Mouse (Mus musculus) yolk sac, embryonic 10.5 days (tissue): ENCODE data around the gene Lrrfip2.

Source experiments
- DNase-seq: peaks from one replicate; pipeline ENCODE4 v3.0.0-alpha.2; 2017; ENCODE audit warnings: low spot score

Lrrfip2 gene

DNA sequence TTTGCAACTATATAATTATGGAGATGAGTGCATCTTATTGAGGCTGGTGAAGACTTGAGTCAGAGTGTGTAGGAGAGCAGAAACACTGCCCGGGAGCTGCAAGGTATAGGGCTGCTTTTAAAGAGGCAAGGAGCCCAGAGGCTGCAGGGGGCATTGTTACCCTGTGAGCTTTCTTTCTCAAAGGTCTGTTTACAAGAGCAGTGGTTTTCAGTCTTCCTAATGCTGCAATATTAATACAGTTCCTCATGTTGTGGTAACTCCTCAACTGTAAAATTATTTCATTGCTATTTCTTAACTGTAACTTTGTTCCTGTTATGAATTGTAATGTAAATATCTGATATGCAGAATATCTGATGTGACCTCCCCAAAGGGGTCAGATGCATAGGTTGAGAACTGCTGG lies 104.2 kb downstream of the Lrrfip2 start:
- no peak for DNase-seq

- DNase-seq = no peak
These were observed 106.0 kb downstream of the Lrrfip2 start for GRCm38 (mm10) chr9:111223406-111223805.

DNA sequence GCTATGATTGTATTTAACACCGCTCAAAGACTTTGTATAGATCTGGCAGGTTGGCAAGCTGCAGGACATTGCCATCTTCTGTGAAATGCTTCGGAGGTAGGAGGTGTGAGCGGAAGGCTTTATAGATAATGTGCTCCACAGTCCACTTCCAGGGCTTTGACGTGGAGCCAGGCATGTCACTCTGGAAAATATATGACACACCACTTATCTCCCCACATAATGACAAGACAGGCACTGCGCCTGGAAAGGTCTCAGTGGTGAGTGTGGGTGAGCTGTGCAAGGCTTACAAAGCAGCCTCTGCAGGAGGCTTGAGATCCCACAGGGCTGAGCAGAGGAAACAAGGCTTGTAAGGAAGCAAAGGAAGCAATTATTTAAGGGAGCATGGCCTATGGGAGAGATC lies 111.1 kb downstream of the Lrrfip2 start:
- DNase-seq = no peak

- no peak for DNase-seq
These were observed 117.3 kb downstream of the Lrrfip2 start for GRCm38 (mm10) chr9:111234701-111235100.

- no peak for DNase-seq
These were observed 120.3 kb downstream of the Lrrfip2 start for GRCm38 (mm10) chr9:111237726-111238125.

GRCm38 (mm10) chr9:111239821-111240220 lies 122.4 kb downstream of the Lrrfip2 start:
- no peak for DNase-seq

DNA sequence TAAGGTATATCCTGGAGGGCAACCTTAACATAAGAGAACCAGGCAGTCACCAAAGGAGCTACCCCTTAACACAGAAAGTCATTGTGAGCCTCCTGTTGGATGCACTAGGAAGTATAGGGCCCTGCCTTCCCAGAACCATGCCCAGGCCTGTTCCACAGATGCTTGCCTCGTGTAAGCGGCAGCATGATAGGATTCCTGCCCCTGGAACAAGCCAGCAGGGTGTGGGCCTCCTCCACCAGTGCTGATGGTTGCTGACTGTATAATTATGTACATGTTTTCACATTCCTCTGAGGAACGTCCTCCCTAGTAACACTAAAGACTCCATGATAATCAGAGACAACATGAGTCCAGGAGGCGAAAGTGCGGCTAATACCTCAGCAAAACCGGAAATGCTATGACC lies 126.0 kb downstream of the Lrrfip2 start:
- DNase-seq = no peak

DNA sequence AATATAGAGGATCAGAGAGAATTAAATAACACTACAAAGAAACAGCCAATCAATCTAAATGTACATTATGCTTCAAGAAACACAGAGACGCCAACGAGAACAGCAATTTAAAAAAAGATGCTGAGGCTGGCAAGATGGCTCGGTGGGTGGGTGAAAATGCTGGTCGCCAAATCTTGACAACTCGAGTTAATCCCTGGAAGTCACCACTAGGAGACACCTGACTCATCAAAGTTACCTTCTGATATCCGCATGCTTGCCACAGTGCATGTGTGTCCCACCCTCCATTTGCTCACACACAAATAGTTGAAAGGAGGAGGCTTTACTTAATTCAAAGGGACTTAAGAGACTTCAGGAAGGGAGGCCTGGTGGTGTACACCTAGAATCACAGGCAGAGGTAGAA lies 128.2 kb downstream of the Lrrfip2 start:
- DNase-seq = no peak

DNA sequence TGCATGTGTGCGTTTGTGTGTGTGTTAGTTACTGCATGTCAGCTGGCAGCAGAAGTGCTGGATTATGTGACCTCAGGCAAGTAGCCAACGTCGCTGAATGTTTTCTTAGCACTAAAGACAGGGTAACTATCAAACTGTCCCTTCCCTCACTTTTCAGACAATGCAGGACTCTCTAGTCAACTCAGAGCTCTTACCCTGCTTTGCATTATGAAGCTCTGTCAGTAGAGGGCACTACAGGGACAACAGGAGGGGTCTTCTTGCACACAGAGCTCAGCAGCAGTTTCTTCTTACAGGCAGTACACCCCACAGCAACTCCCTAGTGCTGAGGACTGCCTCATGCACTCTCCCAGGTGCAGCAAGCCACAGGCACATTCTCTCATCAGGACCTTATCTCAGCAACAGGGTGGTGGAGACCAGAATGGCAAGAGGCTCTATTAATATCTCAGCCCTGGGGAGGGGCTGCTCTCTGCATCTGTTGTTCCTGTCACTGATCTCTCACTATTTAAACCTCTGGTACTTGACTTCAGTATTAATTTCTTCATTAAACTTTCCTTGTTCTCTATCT lies 130.4 kb downstream of the Lrrfip2 start:
- DNase-seq = no peak

- no peak for DNase-seq
These were observed 134.9 kb downstream of the Lrrfip2 start for GRCm38 (mm10) chr9:111252161-111252869.

DNA sequence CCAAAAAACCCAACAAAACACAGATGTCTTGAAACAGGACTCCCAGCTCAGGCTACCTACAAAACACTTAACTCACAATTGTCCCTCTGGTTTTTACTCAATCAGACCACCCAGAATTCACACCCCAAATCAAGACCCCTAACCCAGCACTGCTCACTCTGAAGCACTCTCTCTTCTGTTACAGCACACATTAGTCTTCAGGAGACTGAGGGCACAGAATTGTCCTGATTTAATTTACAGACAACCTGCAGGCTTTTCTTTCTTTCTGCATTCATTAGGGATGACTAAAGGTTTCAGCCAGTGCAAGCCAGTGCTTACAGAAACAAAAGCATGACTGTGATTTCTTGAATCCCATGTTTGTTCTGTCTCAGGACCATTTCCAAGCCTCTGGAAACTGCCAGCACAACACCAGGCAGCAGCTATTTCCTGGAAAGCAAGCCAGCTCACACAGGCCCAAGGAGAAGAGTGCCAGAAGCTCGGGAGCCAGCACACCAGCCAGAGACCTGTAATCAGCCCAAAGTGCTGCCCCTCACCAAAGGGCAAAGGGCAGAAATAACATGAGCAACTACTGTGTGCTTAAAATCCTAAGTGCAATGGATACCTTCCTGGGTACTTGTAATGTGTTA lies 143.1 kb downstream of the Lrrfip2 start:
- DNase-seq = no peak

DNA sequence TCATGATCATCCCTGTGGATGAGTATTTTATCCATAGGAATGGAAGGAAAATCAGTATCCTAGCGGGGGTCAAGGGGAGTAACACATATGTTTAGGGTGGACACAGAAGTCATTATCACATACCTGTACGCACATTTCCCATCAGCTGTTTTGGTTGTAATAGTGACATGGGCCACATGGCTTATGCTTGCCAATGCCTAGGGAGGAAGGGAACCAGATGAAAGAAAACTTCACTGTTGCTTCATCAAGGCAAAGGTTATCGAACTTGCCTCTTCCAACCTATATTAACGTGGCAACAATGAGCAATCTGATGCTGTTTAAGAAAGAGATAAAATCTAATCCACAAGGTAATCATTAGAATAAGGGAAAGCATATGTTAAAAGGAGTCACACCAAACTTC lies 144.0 kb downstream of the Lrrfip2 start:
- no peak for DNase-seq

DNA sequence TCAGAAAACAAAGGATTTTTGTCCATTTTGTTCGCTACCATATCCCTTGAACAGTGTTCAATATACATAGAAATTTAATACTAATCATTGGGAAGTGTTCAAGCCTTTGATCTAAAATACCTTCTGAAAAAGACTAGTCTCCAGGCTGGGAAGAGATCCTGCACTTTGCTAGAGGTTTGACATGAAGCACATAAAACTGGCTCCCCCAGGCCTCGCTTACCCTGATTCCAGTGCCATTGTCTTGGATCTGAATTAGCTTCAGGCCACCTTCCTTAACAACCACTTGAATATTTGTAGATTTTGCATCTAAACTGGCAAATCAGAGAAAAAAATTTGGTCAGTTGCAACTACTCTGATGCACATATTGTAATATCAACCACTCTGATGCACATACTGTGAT lies 150.6 kb downstream of the Lrrfip2 start:
- no peak for DNase-seq

- no peak for DNase-seq
These were observed 153.2 kb downstream of the Lrrfip2 start for GRCm38 (mm10) chr9:111270606-111271005.

DNA sequence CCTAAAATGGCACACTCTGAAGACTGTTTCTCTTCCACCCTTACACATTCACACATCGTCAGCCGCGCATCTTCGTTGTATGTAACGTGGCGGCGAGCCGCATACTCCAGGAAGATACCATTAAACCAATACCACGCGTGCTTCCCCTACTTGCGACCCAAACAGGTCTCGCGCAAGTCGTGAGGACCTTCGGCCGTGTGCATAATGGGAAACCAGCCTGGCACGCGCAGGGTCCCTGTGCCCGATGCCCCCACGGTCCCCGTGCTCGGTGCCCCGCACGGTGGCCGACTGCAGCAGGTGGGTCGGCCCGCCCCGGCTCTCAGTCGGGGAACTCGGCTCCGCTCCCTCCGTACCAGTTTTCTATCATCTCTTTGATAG lies 153.7 kb downstream of the Lrrfip2 start:
- no peak for DNase-seq

DNA sequence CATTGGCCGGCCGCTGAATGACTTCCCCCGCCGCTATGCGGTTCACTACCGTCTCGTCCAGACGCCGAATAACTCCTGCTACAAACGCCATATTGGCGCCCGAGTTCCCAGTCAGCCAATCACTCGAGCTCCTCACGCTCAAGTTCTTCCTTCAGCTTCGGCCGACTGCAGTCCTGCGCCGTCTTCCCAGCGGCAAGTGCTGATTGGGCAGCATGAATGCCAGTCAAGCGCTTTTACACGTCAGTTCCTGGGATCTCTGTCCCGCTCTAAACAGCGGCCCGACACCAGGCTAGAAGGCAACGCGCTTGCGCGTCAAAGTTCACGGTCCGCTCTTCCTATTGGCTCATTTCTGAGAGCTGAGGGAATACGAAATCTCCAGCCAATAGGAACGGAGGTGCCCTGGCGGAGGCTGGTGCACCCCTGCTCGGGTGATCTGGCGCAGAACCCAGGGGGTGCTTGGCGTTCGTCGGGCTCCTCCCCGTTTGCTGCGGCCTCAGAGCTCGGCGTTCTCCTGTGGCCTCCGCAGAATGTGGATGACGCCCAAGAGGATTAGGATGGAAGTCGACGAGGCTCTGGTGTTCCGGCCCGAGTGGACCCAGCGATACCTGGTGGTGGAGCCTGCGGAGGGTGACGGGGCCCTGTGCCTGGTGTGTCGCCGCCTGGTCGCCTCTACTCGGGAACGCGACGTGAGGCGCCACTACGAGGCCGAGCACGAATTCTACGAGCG lies 154.2 kb downstream of the Lrrfip2 start, which contains the start of the genes Mlh1 and Epm2aip1:
Gene Mlh1, minus strand, starts transcription at position 358 of the 727 bp plus-strand sequence.
Gene Epm2aip1, plus strand, starts transcription at position 496 of the 727 bp plus-strand sequence.
- DNase-seq = peak; percentile 99

GRCm38 (mm10) chr9:111272356-111272755 lies 155.0 kb downstream of the Lrrfip2 start:
- no peak for DNase-seq

GRCm38 (mm10) chr9:111272996-111273785 lies 155.8 kb downstream of the Lrrfip2 start:
- no peak for DNase-seq

DNA sequence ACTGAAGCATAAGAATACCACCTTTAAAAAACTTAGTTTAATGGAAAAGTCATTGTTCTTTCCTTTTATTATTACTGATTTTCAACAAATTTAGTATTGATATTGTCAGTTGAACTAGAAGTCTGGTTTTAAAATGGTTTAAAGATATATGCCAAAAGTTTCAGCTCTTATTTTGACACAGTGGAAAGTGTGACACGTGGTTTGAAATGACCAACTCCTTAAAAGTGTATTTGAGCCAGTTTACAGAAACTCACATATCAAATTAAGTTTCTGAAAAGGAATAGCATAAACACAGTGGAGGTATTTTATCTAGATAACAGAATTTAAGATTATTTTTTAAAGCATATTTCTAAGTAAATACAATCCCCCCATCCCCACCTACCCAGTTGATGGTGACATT lies 156.6 kb downstream of the Lrrfip2 start:
- DNase-seq = no peak

- no peak for DNase-seq
These were observed 157.8 kb downstream of the Lrrfip2 start for GRCm38 (mm10) chr9:111275156-111275555.
